Mouse (Mus musculus) layer of hippocampus, adult 8-10 months (tissue): ENCODE data around the gene Mvp. TPM values are rescaled to one million over a fixed set of nuclear protein-coding genes. Genes with fewer than 3 reads are reported as not detected.
A peak's percentile ranks its signal among the peaks of the same experiment; 100 is the strongest.

Experiments
- DNase-seq, 2 experiments: peaks; one replicate each; pipeline ENCODE4 v3.0.0; 2022; ENCODE audit warnings: low spot score in 2 of 2
- total RNA-seq, 4 experiments: library from RNA; stranded (reverse); gene quantifications; 2 replicates each; pipeline ENCODE4 v1.2.4; 2022

The Mvp gene
- 10 to 100 TPM; 10.5 to 17.2 (median 14.1) TPM for total RNA-seq

DNA sequence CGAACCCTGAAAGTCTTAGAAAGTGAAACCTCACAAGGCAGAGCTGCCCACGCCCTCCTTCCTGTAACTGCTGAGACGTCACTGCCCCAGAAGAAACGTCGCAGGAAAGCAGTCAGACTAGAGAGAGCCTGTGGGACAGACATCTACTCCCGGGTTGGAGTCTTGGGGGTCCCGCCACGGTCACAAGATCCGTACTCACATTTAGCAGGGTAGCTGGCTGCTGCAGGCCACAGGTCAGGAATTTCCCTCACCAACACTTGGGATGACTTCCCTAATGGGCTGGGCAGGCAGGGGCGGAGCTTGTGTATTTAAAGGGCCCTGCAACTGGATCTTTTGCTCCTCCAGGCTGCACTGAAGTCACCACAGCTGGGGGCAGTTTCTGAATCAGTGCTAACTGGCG is at the start of gene Mvp:
Mvp (minus strand) TSS at position 302 of the 400 bp plus-strand sequence.
- no peak for DNase-seq

DNA sequence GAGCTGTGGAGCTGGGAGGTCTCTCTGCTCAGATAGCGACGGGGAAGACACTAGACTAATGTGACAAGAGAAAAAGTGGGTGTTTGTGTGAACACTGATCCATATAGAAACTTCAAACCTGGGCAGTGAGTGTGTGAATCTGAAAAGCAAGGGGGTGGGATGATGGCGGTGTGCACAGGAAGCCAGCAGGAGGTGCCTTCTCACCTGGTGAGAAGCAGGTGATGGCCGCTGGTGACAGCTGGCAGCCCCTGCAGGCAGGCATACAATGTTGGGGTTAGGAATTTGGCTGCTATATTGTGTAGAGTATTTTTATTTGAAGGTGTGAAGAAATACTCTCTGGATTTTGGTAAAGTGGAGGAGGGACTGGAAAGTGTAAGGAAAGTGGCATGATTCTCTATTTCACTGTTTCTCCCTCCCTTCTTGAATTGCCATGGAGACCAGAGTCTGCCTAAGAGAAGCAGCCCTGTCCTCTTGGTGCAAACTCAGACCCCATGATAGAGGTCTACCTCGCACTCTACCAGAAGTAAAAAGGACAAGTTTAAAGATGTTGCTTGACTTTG is 40.7 kb upstream of the Mvp start:
- no peak for DNase-seq

DNA sequence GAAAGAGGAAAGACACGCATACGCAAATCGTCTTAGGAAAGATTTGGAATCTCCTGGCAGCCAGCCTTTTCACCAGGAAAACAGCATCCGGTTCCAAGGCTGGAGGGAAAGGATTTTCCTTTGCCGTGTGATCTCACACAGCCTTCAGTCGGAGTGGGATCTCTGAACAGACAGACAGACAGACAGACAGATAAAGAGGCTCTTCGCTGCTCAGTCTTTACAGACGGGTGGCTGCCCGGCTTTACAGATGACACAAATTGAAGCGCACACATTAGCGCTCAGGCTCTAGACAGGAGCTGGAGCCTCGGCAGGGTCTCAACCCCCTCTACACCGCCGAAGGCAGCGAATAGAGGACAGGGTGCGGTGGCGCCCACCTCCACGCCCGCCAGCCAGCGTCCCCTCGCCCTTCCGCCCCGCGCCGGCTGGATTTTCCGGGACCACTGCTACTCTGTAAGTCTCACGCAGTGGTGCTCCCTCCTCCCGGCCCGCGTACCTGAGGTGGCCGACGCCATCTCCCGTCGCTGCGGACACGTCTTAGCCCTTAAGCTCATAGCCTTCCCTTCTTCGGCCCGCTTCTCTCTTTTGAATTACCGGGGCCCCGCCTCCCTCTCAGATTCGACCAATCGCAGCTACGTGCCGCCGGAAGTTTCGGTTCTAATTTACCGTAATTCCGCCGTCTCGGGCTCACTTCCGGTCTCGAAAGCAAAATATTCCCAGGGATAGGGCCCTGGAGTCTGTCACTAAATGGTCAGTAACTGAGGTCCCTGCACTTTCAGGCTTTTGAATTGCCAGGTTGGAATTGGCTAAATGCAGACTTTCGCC is 27.6 kb upstream of the Mvp start, which contains the start of gene Kif22:
Kif22 (minus strand) TSS at position 621 of the 822 bp plus-strand sequence.
- DNase-seq = peak; percentile 78 to 88

DNA sequence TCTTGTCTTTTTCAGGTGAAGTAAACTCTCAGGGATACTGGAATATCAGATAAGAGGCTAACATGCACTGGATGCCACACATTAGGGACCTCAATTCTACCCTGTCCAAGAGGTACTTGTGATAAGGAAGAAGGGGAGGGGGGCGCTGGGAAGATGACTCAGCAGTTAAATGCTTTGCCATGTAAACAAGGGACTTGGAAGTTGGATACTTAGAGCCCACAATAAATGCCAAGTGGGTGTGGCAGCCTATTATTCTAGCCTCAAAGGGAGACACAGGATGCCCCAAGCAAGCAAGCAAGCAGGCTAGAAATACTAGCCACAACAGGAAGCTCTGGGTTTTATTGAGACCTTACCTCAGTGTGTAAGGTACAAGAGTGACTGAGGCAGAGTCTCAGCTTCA is 16.8 kb upstream of the Mvp start:
- DNase-seq = no peak

DNA sequence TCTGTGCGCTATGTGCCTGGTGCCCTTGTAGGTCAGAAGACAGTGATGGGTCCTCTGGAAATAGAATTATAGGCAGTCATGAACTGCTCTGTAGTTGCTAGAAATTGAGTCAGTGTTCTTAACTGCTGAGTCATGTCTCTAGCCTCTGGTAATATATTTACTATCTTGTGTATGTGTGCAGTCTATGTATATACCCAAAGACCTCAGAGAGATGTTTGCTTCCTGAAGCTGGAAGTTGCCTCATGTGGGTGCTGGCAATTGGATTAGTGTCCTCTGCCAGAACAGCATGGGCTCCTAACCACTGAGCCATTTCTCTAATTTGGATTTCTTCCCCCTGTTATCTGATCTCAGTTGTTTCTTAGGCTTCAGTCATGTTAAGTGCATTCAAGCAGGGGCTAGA is 15.8 kb upstream of the Mvp start:
- no peak for DNase-seq

DNA sequence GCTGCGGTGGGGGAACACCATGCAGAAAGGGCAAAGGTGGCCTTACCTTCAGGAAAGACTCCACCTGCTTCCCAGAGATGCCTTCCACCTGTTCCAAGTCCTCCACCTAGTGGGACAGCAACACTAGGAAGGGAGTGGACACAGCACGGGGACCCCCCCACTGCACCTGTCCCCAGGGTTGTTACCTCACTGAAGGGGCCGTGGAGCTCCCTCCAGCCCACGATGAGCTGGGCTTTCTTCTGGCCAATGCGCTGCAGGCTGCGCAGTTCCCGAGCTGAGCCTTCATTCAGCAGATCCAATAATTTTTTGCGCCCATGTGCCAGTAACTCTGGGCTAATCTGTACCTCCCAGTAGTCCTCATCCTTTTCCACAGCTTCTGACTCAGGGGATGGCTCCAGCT is 13.5 kb upstream of the Mvp start:
- no peak for DNase-seq

DNA sequence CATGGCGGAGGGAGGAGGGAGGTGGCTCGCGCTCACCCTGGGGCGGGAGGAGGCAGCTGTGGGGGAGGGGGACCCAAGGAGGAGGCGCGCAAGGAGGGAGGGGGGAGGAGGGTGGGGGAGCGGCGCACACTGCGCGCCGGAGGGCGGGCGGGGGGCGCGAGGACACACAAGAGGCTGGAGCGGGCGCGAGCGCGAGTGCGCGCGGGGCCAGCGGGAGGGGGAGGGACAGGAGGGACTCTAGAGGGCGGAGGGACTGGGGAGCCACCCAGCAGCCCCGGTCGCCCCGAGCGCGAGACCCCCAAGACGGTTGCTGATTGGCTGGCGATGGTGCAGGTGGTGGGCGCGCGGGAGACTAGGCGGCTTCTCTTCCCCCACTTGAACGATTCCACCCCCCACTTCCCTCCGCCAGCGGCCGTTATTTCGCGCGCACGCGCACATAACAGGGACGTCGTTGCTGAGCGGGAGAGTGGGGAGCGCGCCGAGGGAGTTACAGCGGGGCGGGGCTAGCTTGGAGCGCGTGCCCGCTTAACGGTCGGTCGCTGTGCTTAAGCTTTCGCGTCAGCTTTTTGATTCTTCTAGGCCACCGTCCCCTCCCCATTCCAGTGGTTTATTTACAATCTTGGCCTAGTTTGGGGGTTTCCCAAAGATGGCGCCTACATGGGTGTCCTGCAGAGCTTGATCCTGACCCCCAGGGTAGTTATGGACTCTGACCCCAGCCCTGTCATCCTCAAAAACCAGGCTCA is 12.7 kb upstream of the Mvp start, which contains the start of gene Maz:
Maz (minus strand) TSS at position 54 of the 743 bp plus-strand sequence.
- DNase-seq = peak; percentile 99

DNA sequence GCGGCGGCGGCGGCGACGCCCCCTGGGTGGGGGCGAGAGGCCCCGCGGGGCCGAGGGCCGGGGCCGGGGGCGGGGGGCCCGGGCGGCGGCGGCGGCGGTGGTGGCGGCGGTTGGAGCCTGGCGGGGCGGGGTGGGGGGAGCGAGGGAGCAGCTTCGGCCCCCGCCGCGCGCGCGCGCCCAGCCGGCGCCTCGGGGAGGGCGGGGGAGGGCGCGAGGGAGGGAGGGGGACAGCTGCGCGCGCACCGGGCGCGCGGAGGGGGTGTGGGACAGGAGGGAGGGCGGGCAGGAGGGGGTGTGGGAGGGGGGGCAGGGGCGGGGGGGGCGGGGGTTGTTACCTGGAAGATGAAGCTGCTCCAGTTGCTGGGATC is 12.2 kb upstream of the Mvp start:
- DNase-seq = no peak

DNA sequence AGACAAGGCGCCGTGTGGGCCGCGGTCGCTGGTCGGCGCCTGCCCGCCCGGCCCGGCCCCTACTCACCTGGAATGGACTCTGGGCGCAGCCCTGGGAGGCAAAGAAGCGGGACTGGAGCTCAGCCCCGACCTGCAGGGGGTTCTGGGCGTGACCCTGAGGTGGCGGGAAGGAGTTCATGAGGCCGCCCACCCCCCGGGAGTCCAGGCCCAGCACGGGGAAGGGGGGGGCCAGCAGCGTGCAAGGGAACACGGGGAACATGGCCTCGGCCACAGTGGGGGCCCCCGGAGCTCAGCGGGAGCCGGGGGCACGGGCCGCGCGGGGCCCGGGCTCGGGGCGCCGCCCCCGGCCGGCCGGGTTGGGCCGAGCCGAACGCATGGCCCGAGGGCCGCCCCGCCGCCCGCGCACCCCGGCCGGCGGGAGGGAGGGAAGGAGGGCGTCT is 11.8 kb upstream of the Mvp start:
- DNase-seq = no peak

DNA sequence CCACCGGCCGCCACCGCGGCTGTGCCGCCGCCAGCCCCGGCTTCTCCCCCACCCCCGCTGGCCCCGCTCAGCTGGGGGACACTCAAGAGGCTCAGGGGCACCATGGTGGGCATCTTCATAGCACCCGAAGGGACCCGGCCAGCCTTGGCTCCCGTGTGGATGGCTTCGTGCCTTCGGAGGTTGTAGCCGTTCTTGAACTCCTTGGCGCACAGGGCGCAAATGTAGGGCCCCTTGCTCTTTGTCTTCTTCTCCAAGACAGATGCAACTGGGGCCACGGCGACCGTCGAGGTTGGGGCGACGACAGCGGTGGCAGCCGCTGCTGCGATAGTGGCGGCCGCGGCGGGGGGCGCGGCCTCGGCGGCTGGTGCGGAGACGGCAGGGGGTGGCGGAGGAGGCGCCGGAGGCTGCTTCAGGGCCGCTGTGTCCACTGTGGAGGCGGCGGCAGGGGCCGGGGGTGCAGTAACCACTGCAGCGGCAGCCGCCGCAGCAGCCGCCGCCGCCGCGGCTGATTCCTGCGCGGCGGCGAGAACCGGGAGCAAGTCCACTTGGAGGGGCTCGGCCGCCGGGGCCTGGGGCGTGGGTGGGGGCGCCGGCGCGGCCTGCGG is 11.2 kb upstream of the Mvp start:
- no peak for DNase-seq

DNA sequence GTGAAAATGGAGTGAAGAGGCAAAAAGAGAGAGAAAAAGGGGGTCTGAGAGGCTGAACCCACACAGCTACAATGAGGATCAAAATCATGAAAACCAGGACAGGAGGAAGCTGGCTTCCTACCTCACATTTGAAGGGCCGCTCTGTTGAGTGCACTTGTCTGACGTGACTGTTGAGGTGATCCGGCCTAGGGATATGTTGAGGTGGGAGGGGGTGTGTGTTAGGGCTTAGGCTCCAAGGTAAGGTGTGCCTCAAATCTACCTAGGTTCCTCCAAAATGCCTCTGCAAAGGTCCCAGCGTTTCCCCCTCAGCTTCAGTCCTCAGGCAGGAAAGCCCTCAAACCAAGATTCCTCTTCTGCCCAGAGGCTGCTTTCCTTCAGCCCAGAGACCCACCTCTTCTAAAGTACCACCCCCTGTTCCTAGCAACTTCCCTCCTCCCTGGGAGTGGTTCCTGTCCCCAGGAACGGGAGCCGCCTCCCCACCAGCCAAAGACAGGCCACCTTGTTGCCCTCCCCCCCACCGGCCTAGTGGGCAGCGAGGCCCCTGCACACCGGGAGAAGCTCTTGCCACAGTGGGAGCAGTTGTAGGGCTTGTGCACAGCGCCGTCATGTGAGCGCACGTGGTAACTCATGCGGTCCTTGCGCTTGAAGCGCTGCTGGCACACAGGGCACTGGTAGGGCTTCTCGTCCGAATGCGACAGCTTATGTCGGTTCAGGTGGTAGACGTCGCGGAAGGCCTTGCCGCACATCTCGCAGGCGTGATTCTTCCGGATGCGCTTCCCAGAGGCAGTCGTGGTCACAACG is 10.5 kb upstream of the Mvp start:
- DNase-seq = peak; percentile 78 to 84

DNA sequence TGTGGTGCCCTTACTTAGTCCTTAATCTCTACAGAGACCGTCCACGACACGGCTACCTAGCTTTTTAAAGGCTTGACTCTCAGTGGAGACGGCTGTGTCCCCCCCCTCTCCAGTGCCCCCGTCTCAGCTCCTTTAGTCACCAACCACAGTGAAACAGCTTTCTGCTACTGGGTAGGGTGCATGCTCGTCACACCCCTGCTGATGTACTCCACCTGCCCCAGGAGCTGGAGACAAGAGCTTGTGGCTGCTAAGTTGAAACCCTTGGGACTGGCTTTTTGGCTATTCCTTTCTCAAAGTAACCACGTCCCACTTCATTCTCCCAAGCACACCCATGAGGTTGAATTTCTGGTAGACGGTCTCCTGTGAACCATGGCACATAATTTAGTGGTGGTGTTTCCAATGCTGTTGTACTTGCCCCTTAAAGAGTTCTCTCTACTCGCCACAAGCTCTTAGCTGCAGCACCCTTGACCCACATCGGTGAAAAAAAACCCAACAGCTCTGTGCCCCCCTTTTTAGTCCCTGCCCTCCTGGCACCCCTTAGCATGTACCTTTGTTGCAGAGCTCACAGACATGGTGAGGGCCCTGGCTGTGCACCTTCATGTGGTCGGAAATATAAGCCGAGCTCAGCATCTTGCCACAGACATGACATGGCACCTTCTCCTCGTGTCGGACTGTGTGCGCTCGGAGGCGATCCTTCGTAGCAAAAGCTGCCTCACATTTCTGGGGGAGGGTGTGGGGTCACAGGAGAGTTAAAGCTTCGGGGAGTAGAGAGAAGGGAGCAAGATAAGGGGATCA is 9.7 kb upstream of the Mvp start:
- DNase-seq = no peak

DNA sequence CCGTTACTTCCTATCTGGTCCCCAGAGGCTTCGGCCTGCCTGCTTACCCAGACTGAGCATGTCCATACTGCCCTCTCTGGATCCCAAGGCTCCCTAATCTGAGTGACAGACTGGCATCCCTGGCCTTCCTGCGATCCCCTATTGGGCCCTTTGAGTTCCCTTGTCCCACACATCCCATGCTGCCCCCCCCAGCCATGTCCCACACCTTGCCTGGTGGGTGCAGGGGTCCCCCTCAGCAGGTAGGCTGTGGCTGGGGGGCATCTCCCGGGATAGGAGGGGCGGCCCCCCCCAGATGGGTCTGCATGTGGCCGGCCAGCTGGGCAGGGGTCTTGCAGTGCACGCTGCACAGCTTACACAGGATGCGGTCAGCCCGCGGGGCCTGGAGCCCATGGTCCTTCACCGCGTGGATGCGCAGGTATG is 8.9 kb upstream of the Mvp start:
- DNase-seq = no peak

DNA sequence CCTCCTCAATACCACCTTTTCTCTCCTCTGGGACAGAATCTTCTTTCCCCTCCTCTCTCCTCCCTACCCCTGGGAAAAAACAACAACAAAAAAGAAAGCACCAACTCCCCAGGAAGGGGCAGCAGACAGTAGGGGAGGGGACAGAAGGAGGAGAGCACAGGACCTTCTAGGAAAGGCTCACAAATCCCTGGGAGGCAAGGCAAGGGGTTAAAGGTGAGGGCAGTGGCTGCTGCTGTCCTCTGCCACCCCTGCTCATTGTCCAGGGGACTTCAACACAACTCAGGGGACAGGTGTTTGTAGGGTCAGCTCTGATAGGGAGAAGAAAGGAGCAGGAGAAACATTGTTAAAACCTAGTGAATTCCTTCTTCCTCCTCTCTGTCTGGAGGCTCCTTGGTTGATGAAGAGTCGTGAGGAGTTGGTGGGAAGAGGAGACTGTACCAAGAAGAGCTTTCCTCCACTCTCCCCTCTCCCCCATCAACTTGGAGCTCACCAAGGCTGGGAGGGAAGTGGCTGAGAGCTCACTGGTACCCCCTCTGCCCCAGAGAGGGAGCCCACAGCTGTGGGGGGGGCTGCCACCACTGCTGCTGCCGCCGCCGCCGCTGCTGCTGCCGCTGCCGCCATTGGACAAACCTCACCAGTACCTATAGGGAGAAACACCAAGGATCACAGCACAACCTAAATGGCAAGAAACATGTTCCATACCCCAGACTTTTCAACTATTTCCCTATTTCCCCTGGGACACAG is 8.3 kb upstream of the Mvp start:
- DNase-seq = no peak

DNA sequence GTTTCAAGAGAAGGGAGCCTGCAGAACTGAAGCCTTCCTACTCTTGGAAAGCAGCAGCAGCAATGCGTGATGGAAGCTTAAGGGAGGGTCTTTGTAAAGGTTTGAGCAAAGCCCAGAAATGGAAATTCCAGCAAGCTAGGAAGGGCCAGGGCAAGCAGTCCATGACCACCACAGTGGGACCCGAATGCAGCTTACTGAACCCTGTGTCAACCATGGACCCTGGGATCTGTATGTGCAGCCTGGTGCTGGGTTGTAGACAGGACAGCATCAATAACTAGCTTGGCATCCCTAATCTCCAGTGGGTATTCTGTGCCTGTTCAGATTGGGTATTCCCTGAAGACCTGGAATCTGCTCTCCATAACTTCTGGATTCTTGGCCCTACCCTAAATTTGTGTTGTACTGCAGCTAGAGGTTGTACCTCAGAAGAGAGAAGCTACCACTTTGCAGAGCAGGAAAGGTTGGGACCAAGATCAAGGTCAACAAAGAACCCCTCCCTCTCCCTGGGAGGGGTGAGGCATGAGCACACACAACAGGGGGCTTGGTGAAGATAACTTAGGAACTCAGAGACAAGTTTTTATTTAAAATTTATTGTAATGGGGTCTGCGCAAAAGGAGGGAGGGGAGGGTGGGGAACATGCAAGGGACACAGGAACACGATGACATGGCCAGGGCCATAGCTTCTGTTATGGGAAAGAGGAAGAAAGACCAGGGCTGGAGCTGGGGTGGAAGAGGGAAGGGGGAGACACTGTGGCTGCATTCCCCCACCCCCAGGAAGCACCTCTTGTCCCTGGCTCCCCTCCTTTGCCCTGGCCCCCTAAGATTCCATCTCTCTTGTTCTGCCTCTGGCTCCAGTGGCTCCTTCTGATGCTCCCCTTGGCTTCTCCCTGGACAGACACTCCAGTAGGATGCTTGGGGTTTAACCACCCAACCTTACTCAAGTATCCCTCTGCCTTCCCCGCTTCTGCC is 7.4 kb upstream of the Mvp start:
- no peak for DNase-seq

DNA sequence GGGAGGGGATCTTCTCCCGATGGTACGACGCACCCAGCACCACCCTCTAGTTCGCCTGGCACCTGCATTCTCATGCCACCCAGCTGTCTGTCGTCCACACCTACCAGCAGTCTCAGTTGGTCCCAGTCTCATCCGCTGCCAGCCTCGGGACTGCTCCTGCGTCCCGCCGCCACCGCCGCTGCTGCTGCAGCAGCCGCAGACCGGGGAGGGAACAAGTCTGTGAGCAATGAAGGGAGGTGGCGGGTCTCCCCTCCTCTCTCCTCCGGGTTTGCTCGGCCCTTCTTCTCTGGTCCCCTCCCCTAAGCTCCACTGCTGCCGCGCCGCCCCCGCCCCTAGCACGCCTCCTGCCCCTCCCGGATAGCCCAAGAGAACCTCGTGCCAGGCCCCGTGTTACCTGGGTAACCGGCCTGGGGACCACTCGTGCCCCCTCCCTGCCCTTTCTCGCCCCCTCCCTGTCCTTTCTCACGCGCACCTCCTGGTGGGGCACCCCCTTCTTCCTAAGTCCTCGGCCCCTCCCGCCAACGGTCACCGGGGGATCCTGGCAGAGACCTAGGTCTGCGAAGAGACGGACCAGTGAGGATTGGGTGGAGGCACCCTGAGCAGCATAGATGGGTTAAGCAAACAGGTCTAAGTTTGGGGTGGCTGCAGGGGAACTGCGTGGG is 6.6 kb upstream of the Mvp start, which contains the start of the genes Gm42742 and Prrt2:
Gm42742 (minus strand) TSS at position 197 of the 662 bp plus-strand sequence.
Prrt2 (minus strand) TSS at position 311 of the 662 bp plus-strand sequence.
- DNase-seq = peak in 1 of 2 experiments; percentile 59

DNA sequence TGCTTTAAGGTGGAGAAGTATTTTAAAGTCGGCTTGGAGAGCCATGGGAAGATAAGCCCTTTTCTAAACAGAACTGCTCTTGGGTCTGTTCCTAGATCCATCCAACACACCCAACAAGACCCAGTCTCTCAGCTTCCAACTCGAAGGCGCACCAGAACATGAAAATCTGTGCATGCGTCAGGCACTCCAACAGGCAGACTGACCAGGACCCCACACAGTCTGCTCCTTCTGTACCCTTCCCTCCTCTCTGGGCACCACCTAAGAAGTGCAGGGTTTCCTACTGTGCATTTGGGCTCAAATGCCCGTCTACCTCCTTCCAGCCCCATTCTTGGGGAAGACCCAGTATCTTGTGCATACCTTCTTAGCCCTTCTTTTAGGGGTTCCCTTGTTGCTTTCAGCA is 6.1 kb upstream of the Mvp start:
- DNase-seq = no peak
